Mouse (Mus musculus): ENCODE measurements around the gene Kif1a.

Gene Kif1a

DNA sequence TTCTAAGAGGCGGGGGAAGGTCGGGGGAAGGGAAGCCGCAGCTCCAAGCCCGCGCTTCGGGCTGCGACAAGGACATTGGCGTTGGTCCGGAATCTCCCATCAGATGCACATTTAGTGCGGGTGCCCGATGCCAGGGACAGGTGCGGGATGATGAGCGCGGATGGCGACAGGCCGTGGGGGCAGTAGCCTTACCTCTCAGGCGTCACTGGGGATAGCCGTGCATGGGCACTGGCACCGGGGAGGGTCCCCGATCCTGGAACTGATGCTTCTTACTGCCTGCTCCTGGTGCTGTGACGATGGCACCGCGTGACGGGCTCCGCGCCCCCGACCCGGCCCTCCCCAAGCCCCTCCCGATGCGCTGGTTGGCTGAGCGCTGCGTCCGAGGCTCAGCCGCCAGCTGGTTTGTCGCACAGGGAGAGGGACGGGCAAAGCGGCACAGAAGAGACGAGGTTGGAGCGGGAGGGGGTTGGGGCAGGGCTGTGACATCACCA lies at the start of gene Kif1a:
Gene Kif1a, minus strand, starts transcription at position 381 of the 491 bp plus-strand sequence.
- DNase-seq (ENCODE audit: low spot score in 2 of 2): no peak

- no peak for DNase-seq (ENCODE audit: low spot score in 2 of 2)
Measured at GRCm38 (mm10) chr1:93150907-93151661, 49.3 kb upstream of the Kif1a start.

- no peak for DNase-seq (ENCODE audit: low spot score in 2 of 2)
Measured at GRCm38 (mm10) chr1:93144176-93144575, 42.4 kb upstream of the Kif1a start.

GRCm38 (mm10) chr1:93142871-93143270 lies 41.1 kb upstream of the Kif1a start:
- DNase-seq (ENCODE audit: low spot score in 2 of 2): no peak

- no peak for DNase-seq (ENCODE audit: low spot score in 2 of 2)
Measured at GRCm38 (mm10) chr1:93139713-93140112, 38.0 kb upstream of the Kif1a start.

GRCm38 (mm10) chr1:93138534-93138933 lies 36.8 kb upstream of the Kif1a start:
- DNase-seq (ENCODE audit: low spot score in 2 of 2): no peak

GRCm38 (mm10) chr1:93135036-93135526 lies 33.3 kb upstream of the Kif1a start, which contains the start of gene Agxt:
Gene Agxt (plus strand): TSS chr1:93135240.
- DNase-seq (ENCODE audit: low spot score in 2 of 2): no peak

GRCm38 (mm10) chr1:93132676-93133075 lies 30.9 kb upstream of the Kif1a start:
- no peak for DNase-seq (ENCODE audit: low spot score in 2 of 2)

- DNase-seq (ENCODE audit: low spot score in 2 of 2): no peak
Measured at GRCm38 (mm10) chr1:93130242-93130983, 28.7 kb upstream of the Kif1a start.

DNA sequence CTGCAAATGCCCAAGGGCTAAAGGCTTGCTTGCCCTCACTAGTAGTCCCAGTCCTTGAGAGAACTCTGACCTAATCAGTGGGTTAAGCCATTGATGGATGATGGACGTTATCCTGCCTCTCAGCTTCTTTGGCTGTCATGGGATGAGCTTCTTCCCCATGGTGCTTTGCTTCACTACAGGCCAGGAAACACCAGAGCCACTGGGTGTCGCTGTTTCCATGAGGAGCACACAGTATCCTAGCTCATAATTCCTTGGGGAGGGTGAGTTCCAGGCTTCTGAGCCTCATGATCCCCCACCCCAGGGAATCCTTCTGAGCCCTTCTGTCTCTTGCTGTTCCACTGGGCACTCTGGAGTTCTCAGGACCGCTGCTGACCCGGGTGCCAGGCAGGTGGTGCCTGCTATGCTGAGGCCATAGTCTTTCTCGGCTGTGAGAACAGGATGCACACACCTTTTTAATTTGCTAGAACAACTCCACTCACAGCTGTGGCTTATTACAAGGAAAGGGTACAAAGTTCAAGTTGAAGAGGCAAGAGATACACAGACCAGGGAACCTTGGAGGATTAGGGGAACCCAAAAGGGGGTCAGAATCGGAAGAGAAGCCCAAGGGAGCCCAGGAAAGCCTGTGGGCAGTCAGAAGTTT lies 27.1 kb upstream of the Kif1a start:
- no peak for DNase-seq (ENCODE audit: low spot score in 2 of 2)

- DNase-seq (ENCODE audit: low spot score in 2 of 2): no peak
Measured at GRCm38 (mm10) chr1:93128209-93128608, 26.5 kb upstream of the Kif1a start.

- no peak for DNase-seq (ENCODE audit: low spot score in 2 of 2)
Measured at GRCm38 (mm10) chr1:93125256-93125655, 23.5 kb upstream of the Kif1a start.

DNA sequence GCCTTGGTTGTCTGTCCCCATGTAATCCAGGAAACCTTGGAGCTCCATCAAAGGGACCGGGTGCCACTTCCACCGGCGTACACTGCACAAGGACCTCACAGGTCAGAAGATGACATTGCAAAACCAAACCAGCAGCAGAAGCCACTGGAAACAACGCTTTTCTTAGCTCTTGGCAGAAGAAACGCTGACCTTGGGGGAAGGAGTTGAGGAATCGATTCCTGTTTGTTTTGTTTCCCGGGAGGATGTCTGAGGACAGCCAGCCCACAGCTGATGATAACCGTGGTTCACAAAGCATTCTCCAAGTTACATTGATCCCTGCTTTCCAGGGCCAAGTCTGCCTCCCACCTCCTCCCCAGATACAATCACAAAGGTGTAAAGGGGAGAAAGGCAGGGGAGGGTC lies 22.3 kb upstream of the Kif1a start:
- no peak for DNase-seq (ENCODE audit: low spot score in 2 of 2)

DNA sequence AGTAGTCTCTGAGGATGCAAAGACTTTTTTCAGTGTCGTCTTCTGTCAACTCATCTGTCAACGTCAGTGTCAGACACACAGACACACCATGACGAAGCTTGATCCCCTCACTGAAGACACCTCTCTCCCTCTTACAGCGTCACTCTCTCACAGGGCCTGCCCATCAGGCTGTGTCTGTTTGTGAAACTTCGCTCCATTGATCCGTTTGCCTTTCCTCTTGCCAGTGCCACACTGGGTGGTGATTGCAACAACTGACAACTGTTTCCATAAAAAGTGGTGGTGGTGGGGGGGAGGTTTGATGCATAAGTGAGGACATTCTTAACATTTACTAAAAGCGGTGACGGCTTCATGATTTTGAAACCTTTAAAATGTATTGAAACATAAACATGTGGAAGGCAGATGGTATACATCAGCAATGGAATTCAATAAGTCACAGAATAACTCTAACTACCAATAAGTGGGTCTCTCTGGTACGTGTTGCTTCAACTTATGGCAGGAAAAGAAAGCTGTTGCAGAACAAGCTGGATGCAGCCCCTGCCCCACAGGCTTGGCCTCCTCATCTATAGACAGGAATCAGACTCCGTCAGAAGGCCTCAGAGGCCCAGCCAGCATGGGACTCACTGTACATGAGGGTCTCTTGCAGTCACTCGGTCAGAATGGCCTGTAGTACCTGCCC lies 21.6 kb upstream of the Kif1a start:
- no peak for DNase-seq (ENCODE audit: low spot score in 2 of 2)

- no peak for DNase-seq (ENCODE audit: low spot score in 2 of 2)
Measured at GRCm38 (mm10) chr1:93118816-93119215, 17.1 kb upstream of the Kif1a start.

GRCm38 (mm10) chr1:93115471-93115870 lies 13.7 kb upstream of the Kif1a start:
- no peak for DNase-seq (ENCODE audit: low spot score in 2 of 2)

DNA sequence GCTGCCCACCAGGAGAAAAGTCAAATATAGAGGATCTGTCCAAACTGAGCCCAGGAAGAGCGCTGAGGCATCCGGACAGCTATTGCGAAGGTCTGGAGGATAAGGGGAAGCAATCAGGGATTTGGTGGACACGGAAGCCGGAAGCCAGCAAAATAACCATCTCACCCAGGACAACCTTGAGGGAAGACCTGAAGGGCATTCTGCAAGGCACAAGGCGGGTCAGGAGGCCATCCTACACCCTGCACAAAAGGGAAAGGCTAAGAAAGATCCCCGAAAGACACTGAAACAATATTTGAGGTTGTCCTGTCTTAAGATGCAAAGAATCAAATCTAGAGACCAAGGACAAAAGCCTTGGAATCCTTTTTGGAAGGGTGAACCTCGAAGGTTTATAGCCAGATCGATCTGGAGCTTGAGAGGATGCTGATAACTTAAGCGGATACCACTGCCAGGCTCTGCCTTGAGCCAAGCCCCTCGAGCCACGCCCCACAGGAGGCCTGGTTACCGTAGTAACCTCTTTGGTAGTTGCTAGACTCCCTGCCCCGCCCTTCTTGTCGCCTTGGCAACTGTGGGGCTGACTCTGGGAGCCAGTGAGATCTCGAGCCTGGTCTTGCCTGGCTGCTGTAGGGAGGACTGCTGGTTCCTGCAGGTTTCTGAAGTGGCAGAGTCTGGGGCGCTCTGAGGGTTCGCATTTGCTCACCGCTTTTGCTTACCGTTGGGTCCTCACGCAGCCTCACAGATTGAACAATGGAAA lies 13.1 kb upstream of the Kif1a start:
- DNase-seq (ENCODE audit: low spot score in 2 of 2): peak; percentile 26 to 29

DNA sequence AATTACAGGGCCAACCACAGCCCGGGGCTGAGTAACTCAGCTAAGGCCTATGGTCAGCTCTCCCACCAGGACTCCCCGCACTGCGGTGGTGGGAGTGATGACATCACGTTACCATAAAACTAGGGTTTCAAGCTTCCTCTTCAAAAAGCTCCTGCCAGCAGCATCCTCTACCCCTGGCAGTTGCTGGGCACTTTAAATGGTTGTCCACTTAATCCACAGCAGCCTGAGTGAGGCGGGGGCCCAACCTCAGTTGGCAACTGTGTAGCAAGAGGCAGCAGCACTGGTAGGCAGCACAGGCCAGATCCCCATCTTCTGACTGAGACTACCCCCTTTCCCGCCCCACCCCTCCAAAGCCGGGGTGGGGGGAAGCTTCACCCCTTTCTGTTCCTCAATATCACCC lies 949 bp upstream of the Kif1a start:
- DNase-seq (ENCODE audit: low spot score in 2 of 2): no peak

- DNase-seq (ENCODE audit: low spot score in 2 of 2): no peak
Measured at GRCm38 (mm10) chr1:93100576-93101491, 917 bp downstream of the Kif1a start.

GRCm38 (mm10) chr1:93100243-93100575 lies 1.5 kb downstream of the Kif1a start:
- no peak for DNase-seq (ENCODE audit: low spot score in 2 of 2)

Measured in spleen, postnatal 36 days (tissue).